Mouse (Mus musculus) embryonic facial prominence, embryonic 15.5 days (tissue): ENCODE measurements around the gene Pou3f3. TPM values are rescaled to one million over a fixed set of nuclear protein-coding genes. Genes with fewer than 3 reads are reported as not detected.

ENCODE experiments used
- ATAC-seq: fragments of 200-750 bp; cut with Nextera tagmentation; 2 replicates; pipeline ENCODE4 v1.8.0; 2017; ENCODE audit warnings: low read depth, moderate TSS enrichment; ENCODE audit not compliant: insufficient number of reproducible peaks, low FRiP score, low TSS enrichment
- H3K27ac ChIP-seq: fragments of 300-500 bp; sonication (generic); replicated peaks from 2 replicates; pipeline ENCODE4 v1.5.1; 2015; ENCODE audit warnings: mild to moderate bottlenecking, inconsistent platforms
- H3K27me3 ChIP-seq: fragments of 300-500 bp; sonication (generic); 2 replicates; pipeline ENCODE4 v1.6.1; 2015; ENCODE audit warnings: inconsistent platforms
- H3K36me3 ChIP-seq: fragments of 300-500 bp; sonication (generic); 2 replicates; pipeline ENCODE4 v1.6.1; 2015; ENCODE audit warnings: mild to moderate bottlenecking, inconsistent platforms
- H3K4me1 ChIP-seq: fragments of 300-500 bp; sonication (generic); 2 replicates; pipeline ENCODE4 v1.6.1; 2015; ENCODE audit warnings: inconsistent platforms
- H3K4me2 ChIP-seq: fragments of 300-500 bp; sonication (generic); replicated peaks from 2 replicates; pipeline ENCODE4 v1.6.1; 2015; ENCODE audit warnings: mild to moderate bottlenecking, inconsistent platforms
- H3K4me3 ChIP-seq: fragments of 300-500 bp; sonication (generic); replicated peaks from 2 replicates; pipeline ENCODE4 v1.5.1; 2015; ENCODE audit warnings: mild to moderate bottlenecking, inconsistent platforms
- H3K9ac ChIP-seq: fragments of 300-500 bp; sonication (generic); 2 replicates; pipeline ENCODE4 v1.6.1; 2015; ENCODE audit warnings: inconsistent platforms
- H3K9me3 ChIP-seq: fragments of 300-500 bp; sonication (generic); replicated peaks from 2 replicates; pipeline ENCODE4 v1.6.1; 2016; ENCODE audit warnings: inconsistent platforms
- WGBS: fragments of 180-500 bp; shearing (Covaris S2); methylation state at CpG from one replicate; pipeline ENCODE4 v1.1.7; 2015; 5-methylcytosine and 5-hydroxymethylcytosine counted together
- polyA plus RNA-seq: library from polyadenylated mRNA; unstranded; fragments of >200 nt; fragmentation: Nextera tagmentation; extraction: Ambion mirVana; gene quantifications from 2 replicates; pipeline ENCODE4 v1.2.1, GENCODE M21; 2015

Gene Pou3f3
- polyA plus RNA-seq, 1 experiment from 2014 or later: 4.4 TPM

GRCm38 (mm10) chr1:42703851-42704613, 8.5 kb downstream of the Pou3f3 start:
- no peaks in the 10 kb centered on the region for H3K9me3 ChIP-seq
- H3K9ac ChIP-seq: no peak overlapping the region
- WGBS: 8% methylated on average over 26 of the region's 26 CpGs
- no peak overlapping the region for H3K27ac ChIP-seq
- 0 out of 2 replicates have a peak, but pooled peaks cover 5% of the 10 kb centered on the region for H3K4me1 ChIP-seq
- no peaks in the 10 kb centered on the region for H3K36me3 ChIP-seq
- peaks cover 80% of the 10 kb centered on the region for H3K27me3 ChIP-seq
- H3K4me2 ChIP-seq: peak overlapping the region; percentile 30
- H3K4me3 ChIP-seq: peak overlapping the region; percentile 16
- peak; percentile 27; the same call in 1 of the 2 replicates for ATAC-seq

GRCm38 (mm10) chr1:42704981-42705810, 9.6 kb downstream of the Pou3f3 start:
- H3K4me1 ChIP-seq: 0 out of 2 replicates have a peak, but pooled peaks cover 2% of the 10 kb centered on the region
- no peak overlapping the region for H3K4me3 ChIP-seq
- H3K9me3 ChIP-seq: no peaks in the 10 kb centered on the region
- 26% methylated on average over 17 of the region's 17 CpGs for WGBS
- H3K9ac ChIP-seq: no peak overlapping the region
- 0 out of 2 replicates have a peak overlapping the region, but pooled peaks have one; percentile 34 for H3K27ac ChIP-seq
- no peak for ATAC-seq
- peaks cover 84% of the 10 kb centered on the region for H3K27me3 ChIP-seq
- 0 out of 2 replicates have a peak overlapping the region, but pooled peaks have one; percentile 8 for H3K4me2 ChIP-seq
- H3K36me3 ChIP-seq: no peaks in the 10 kb centered on the region

- Histone ChIP-seq H3K36me3 (no peaks in the 10 kb centered on the region), H3K27me3 (peaks cover 85% of the 10 kb centered on the region), H3K4me3 (no peak overlapping the region), H3K4me1 (0 out of 2 replicates have a peak, but pooled peaks cover 2% of the 10 kb centered on the region), H3K9me3 (no peaks in the 10 kb centered on the region), H3K9ac (no peak overlapping the region), H3K4me2 (no peak overlapping the region), H3K27ac (no peak overlapping the region)
- ATAC-seq: no peak
- 21% methylated on average over 8 of the region's 8 CpGs for WGBS
Measured at GRCm38 (mm10) chr1:42705811-42706160, 10.2 kb downstream of the Pou3f3 start.

- H3K27ac ChIP-seq: no peak overlapping the region
- H3K36me3 ChIP-seq: no peaks in the 10 kb centered on the region
- no peak overlapping the region for H3K4me2 ChIP-seq
- H3K9me3 ChIP-seq: no peaks in the 10 kb centered on the region
- H3K9ac ChIP-seq: no peak overlapping the region
- peaks cover 90% of the 10 kb centered on the region for H3K27me3 ChIP-seq
- no peak for ATAC-seq
- no peak overlapping the region for H3K4me3 ChIP-seq
- H3K4me1 ChIP-seq: 0 out of 2 replicates have a peak, but pooled peaks cover 2% of the 10 kb centered on the region
- 15% methylated on average over 5 of the region's 5 CpGs for WGBS
Measured at GRCm38 (mm10) chr1:42707196-42707595, 11.6 kb downstream of the Pou3f3 start.

- no peak for ATAC-seq
Measured at GRCm38 (mm10) chr1:42707611-42708130, 12.1 kb downstream of the Pou3f3 start.

GRCm38 (mm10) chr1:42709024-42709423, 13.5 kb downstream of the Pou3f3 start:
- WGBS: 21% methylated on average over 1 of the region's 1 CpGs
- peaks cover 85% of the 10 kb centered on the region for H3K27me3 ChIP-seq
- H3K4me3 ChIP-seq: no peak overlapping the region
- H3K4me2 ChIP-seq: no peak overlapping the region
- no peaks in the 10 kb centered on the region for H3K36me3 ChIP-seq
- H3K9me3 ChIP-seq: no peaks in the 10 kb centered on the region
- H3K9ac ChIP-seq: no peak overlapping the region
- ATAC-seq: no peak
- peaks cover 13% of the 10 kb centered on the region; the same call in 1 of the 2 replicates for H3K4me1 ChIP-seq
- H3K27ac ChIP-seq: no peak overlapping the region

More at GRCm38 (mm10) chr1:42707611-42708130, 12.1 kb downstream of the Pou3f3 start:
- Histone ChIP-seq H3K36me3 (no peaks in the 10 kb centered on the region), H3K27me3 (peaks cover 88% of the 10 kb centered on the region), H3K4me2 (no peak overlapping the region), H3K4me1 (0 out of 2 replicates have a peak, but pooled peaks cover 2% of the 10 kb centered on the region), H3K27ac (no peak overlapping the region), H3K4me3 (no peak overlapping the region), H3K9ac (no peak overlapping the region), H3K9me3 (no peaks in the 10 kb centered on the region)
- 11% methylated on average over 4 of the region's 4 CpGs for WGBS

- no peak overlapping the region for H3K27ac ChIP-seq
- H3K4me1 ChIP-seq: peaks cover 15% of the 10 kb centered on the region; the same call in 1 of the 2 replicates
- 19% methylated on average over 7 of the region's 7 CpGs for WGBS
- H3K4me3 ChIP-seq: no peak overlapping the region
- no peaks in the 10 kb centered on the region for H3K36me3 ChIP-seq
- H3K27me3 ChIP-seq: peaks cover 85% of the 10 kb centered on the region
- ATAC-seq: no peak
- H3K9me3 ChIP-seq: no peaks in the 10 kb centered on the region
- H3K9ac ChIP-seq: no peak overlapping the region
- no peak overlapping the region for H3K4me2 ChIP-seq
Measured at GRCm38 (mm10) chr1:42709431-42710160, 14.0 kb downstream of the Pou3f3 start.

GRCm38 (mm10) chr1:42710234-42710633, 14.7 kb downstream of the Pou3f3 start:
- no peaks in the 10 kb centered on the region for H3K36me3 ChIP-seq
- no peak overlapping the region for H3K27ac ChIP-seq
- H3K27me3 ChIP-seq: peaks cover 86% of the 10 kb centered on the region
- H3K4me2 ChIP-seq: no peak overlapping the region
- H3K4me3 ChIP-seq: no peak overlapping the region
- H3K9me3 ChIP-seq: no peaks in the 10 kb centered on the region
- no peak overlapping the region for H3K9ac ChIP-seq
- H3K4me1 ChIP-seq: peaks cover 15% of the 10 kb centered on the region; the same call in 1 of the 2 replicates
- no peak for ATAC-seq
- 29% methylated on average over 4 of the region's 4 CpGs for WGBS

- H3K4me1 ChIP-seq: peaks cover 15% of the 10 kb centered on the region; the same call in 1 of the 2 replicates
- ATAC-seq: no peak
- WGBS: 11% methylated on average over 2 of the region's 2 CpGs
- no peak overlapping the region for H3K4me3 ChIP-seq
- no peak overlapping the region for H3K27ac ChIP-seq
- no peaks in the 10 kb centered on the region for H3K36me3 ChIP-seq
- H3K9me3 ChIP-seq: no peaks in the 10 kb centered on the region
- no peak overlapping the region for H3K9ac ChIP-seq
- no peak overlapping the region for H3K4me2 ChIP-seq
- peaks cover 87% of the 10 kb centered on the region for H3K27me3 ChIP-seq
Measured at GRCm38 (mm10) chr1:42710995-42711394, 15.4 kb downstream of the Pou3f3 start.

- ATAC-seq: no peak
- no peaks in the 10 kb centered on the region for H3K9me3 ChIP-seq
- peaks cover 86% of the 10 kb centered on the region for H3K27me3 ChIP-seq
- peaks cover 15% of the 10 kb centered on the region; the same call in 1 of the 2 replicates for H3K4me1 ChIP-seq
- no peaks in the 10 kb centered on the region for H3K36me3 ChIP-seq
- peak overlapping the region; percentile 6; the same call in 1 of the 2 replicates for H3K4me3 ChIP-seq
- 12% methylated on average over 8 of the region's 8 CpGs for WGBS
- H3K27ac ChIP-seq: no peak overlapping the region
- no peak overlapping the region for H3K9ac ChIP-seq
- H3K4me2 ChIP-seq: peak overlapping the region; percentile 21
Measured at GRCm38 (mm10) chr1:42711456-42712310, 16.1 kb downstream of the Pou3f3 start.
